Mouse (Mus musculus) midbrain, embryonic 15.5 days (tissue): ENCODE results near the gene 4930503E14Rik. TPM values are rescaled to one million over a fixed set of nuclear protein-coding genes. Genes with fewer than 3 reads are reported as not detected.
"Not testable (repeated sequence)": the region's sequence is repeated elsewhere in the genome, so short reads cannot be mapped to it uniquely, and the experiment has no call there.

Experiments used
- ATAC-seq: fragments of 200-750 bp; cut with Nextera tagmentation; replicated peaks from 2 replicates; pipeline ENCODE4 v1.8.0; 2017; ENCODE audit warnings: moderate TSS enrichment
- H3K27ac ChIP-seq: fragments of 300-500 bp; sonication (generic); 2 replicates; pipeline ENCODE4 v1.5.1; 2015; ENCODE audit warnings: mild to moderate bottlenecking, inconsistent platforms
- H3K27me3 ChIP-seq: fragments of 300-500 bp; sonication (generic); replicated peaks from 2 replicates; pipeline ENCODE4 v1.6.1; 2015; ENCODE audit warnings: inconsistent platforms
- H3K36me3 ChIP-seq: fragments of 300-500 bp; sonication (generic); replicated peaks from 2 replicates; pipeline ENCODE4 v1.6.1; 2015; ENCODE audit warnings: inconsistent platforms
- H3K4me1 ChIP-seq: fragments of 300-500 bp; sonication (generic); 2 replicates; pipeline ENCODE4 v1.6.1; 2015; ENCODE audit warnings: inconsistent platforms
- H3K4me2 ChIP-seq: fragments of 300-500 bp; sonication (generic); 2 replicates; pipeline ENCODE4 v1.6.1; 2015; ENCODE audit warnings: inconsistent platforms, mild to moderate bottlenecking, moderate library complexity
- H3K4me3 ChIP-seq: fragments of 300-500 bp; sonication (generic); 2 replicates; pipeline ENCODE4 v1.5.1; 2015; ENCODE audit warnings: mild to moderate bottlenecking, inconsistent platforms
- H3K9ac ChIP-seq: fragments of 300-500 bp; sonication (generic); 2 replicates; pipeline ENCODE4 v1.6.1; 2015; ENCODE audit warnings: mild to moderate bottlenecking, inconsistent platforms
- H3K9me3 ChIP-seq: fragments of 300-500 bp; sonication (generic); 2 replicates; pipeline ENCODE4 v1.6.1; 2016; ENCODE audit warnings: inconsistent platforms
- WGBS: fragments of 180-500 bp; shearing (Covaris S2); methylation state at CpG from one replicate; pipeline ENCODE4 v1.1.7; 2015; ENCODE audit warnings: mixed read lengths; 5-methylcytosine and 5-hydroxymethylcytosine counted together
- polyA plus RNA-seq: library from polyadenylated mRNA; unstranded; fragments of >200 nt; fragmentation: Nextera tagmentation; extraction: Ambion mirVana; gene quantifications from 2 replicates; pipeline ENCODE4 v1.2.1, GENCODE M21; 2015

Gene 4930503E14Rik
- not detected in 2 replicates for polyA plus RNA-seq

DNA sequence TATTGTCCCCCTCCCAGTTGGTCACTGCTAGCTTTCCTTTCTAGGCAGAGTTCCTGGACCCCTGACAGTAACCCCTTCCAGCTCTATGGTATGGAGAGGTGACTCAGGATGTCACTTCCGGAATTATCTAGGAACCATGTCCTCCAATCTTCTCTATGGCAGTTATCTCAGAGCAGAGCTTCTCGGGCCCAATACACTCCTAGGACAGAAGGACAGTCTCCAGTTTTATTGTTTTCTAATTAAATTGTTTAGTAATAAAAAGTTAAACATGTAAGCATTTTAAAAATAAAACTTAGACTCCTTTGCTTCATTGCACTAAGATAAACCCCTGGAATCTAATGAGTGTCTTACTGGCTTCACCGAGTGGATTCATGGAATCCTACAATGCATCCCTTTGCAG lies at the start of gene 4930503E14Rik:
TSS of gene 4930503E14Rik (minus strand) at position 101 of the 400 bp plus-strand sequence.
- not testable (repeated sequence) for ATAC-seq, H3K4me1 ChIP-seq, H3K27me3 ChIP-seq, H3K4me3 ChIP-seq, H3K36me3 ChIP-seq, H3K9ac ChIP-seq, H3K4me2 ChIP-seq, H3K27ac ChIP-seq, H3K9me3 ChIP-seq
- WGBS: 89% methylated on average over 3 of the region's 3 CpGs

DNA sequence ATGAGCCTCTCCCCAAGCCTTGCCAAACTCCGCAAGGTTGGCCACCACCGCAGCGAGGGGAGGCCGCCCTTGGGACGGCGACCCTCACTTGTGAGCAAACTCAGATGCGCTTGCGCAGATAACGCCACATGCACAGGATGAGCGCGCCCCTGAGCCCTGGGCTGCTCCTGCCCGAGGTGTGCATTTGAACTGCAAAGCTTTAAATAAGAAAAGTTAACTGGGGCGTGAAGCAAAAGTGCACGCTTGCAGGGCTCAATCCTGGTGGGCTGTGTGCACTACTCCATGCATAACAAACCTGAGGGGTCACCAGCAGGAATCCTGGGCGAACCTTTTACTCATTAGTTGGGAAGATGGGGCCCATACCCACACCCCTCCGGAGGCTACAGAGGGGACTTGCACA lies 35.0 kb upstream of the 4930503E14Rik start:
- Histone ChIP-seq H3K4me3 (no peak overlapping the region), H3K4me1 (no peaks in the 10 kb centered on the region)
- WGBS: 93% methylated on average over 16 of the region's 16 CpGs

DNA sequence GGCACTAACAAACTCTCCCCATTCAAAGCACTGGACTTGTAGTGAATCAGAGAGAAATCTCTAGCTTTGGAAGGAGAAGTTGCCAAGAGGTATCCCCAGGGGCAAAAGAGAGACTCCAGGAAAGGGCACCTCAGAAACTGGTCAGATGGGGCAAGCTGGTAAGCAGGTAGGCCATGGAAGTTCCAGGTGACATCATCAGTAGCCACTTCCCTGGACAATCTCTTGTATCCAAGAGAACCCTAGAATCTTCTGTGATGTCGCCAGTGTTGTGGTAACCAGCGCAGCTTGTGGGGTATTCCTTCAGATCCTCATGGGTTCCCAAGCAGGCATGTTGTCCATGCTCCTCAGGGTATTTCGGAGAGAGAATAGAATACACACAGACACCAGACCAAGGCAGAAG lies 15.7 kb downstream of the 4930503E14Rik start, which contains the start of gene Gm8212:
TSS of gene Gm8212 (plus strand) at position 301 of the 400 bp plus-strand sequence.
- H3K36me3 ChIP-seq, H3K9me3 ChIP-seq, H3K4me2 ChIP-seq, H3K4me1 ChIP-seq, H3K27me3 ChIP-seq, H3K4me3 ChIP-seq, ATAC-seq, H3K9ac ChIP-seq, H3K27ac ChIP-seq: not testable (repeated sequence)
- 86% methylated on average over 3 of the region's 3 CpGs for WGBS

More for the DNA sequence above, 35.0 kb upstream of the 4930503E14Rik start:
- Histone ChIP-seq H3K4me2 (no peak overlapping the region), H3K27me3 (no peaks in the 10 kb centered on the region), H3K9me3 (no peaks in the 10 kb centered on the region), H3K36me3 (no peaks in the 10 kb centered on the region), H3K9ac (no peak overlapping the region), H3K27ac (no peak overlapping the region)
- no peak for ATAC-seq

DNA sequence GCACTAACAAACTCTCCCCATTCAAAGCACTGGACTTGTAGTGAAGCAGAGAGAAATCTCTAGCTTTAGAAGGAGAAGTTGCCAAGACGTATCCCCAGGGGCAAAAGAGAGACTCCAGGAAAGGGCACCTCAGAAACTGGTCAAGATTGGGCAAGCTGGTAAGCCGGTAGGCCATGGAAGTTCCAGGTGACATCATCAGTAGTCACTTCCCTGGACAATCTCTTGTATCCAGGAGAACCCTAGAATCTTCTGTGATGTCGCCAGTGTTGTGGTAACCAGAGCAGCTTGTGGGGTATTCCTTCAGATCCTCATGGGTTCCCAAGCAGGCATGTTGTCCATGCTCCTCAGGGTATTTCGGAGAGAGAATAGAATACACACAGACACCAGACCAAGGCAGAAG lies 89.5 kb downstream of the 4930503E14Rik start, which contains the start of gene Gm3327:
TSS of gene Gm3327 (plus strand) at position 301 of the 400 bp plus-strand sequence.
- H3K27ac ChIP-seq, H3K9ac ChIP-seq, H3K4me2 ChIP-seq, H3K27me3 ChIP-seq, H3K36me3 ChIP-seq, H3K4me3 ChIP-seq, ATAC-seq, H3K4me1 ChIP-seq, H3K9me3 ChIP-seq: not testable (repeated sequence)
- WGBS: 87% methylated on average over 4 of the region's 4 CpGs

Other genes with a start within 250 kb of the 4930503E14Rik start
- not detected in 2 replicates for gene Ang6, start 211.0 kb downstream of the 4930503E14Rik start, polyA plus RNA-seq
- gene Ear2, start 110.6 kb downstream of the 4930503E14Rik start, polyA plus RNA-seq: not detected in 2 replicates
- not detected in 2 replicates for gene Gm3327, start 89.4 kb downstream of the 4930503E14Rik start, polyA plus RNA-seq
- 0.12 TPM in 1 of 2 replicates, not detected in the other for gene Gm8212, start 15.6 kb downstream of the 4930503E14Rik start, polyA plus RNA-seq
- gene Gm8220, start 72.3 kb upstream of the 4930503E14Rik start, polyA plus RNA-seq: not detected in 2 replicates
- not detected in 2 replicates for gene Gm5930, start 125.3 kb upstream of the 4930503E14Rik start, polyA plus RNA-seq
- not detected in 2 replicates for gene Gm8229, start 152.1 kb upstream of the 4930503E14Rik start, polyA plus RNA-seq
- not detected in 2 replicates for gene Gm3371, start 197.4 kb upstream of the 4930503E14Rik start, polyA plus RNA-seq
- not detected in 2 replicates for gene Gm8232, start 220.4 kb upstream of the 4930503E14Rik start, polyA plus RNA-seq